Mouse (Mus musculus): ENCODE measurements at regions not wholly inside any gene's neighbourhood (a gene's known extent, or its start where the extent isn't known, plus 50 kb on each side); places are given as distances from the start of the nearest gene placed in this dataset.

DNA sequence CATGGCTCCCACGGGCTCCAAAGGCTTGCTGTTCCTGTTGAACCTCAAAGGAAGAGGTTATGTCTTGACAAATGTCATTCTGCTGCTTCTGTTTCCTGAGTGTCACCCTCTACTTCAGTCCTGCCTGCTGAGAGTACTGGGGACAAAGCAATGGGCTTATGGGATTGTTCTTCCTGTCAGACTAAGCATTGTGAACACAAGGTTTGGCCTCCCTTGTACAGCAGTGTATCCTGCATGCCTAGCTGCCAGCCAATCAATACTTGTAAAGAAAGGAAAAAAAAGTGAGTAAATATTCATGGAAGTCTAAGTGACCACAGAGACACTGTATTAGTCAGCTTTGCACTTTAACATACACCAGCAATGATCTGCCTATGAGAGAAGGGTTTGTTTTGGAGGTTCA, 128.3 kb upstream of the Kit start:
- no peak overlapping the region for H3K27ac ChIP-seq
- no peak for DNase-seq (ENCODE audit: low spot score)
- no peaks in the 10 kb centered on the region for H3K9me3 ChIP-seq (replicated peaks)
- no peak overlapping the region for H3K4me3 ChIP-seq
- no peaks in the 10 kb centered on the region for H3K36me3 ChIP-seq
- peaks cover 25% of the 10 kb centered on the region; the same call in 1 of the 2 replicates for H3K27me3 ChIP-seq (ENCODE audit: low read depth, poor library complexity, severe bottlenecking)
- 79% methylated on average over 1 of the region's 1 CpGs for WGBS
- peaks cover 5% of the 10 kb centered on the region; the same call in 1 of the 2 replicates for H3K4me1 ChIP-seq

DNA sequence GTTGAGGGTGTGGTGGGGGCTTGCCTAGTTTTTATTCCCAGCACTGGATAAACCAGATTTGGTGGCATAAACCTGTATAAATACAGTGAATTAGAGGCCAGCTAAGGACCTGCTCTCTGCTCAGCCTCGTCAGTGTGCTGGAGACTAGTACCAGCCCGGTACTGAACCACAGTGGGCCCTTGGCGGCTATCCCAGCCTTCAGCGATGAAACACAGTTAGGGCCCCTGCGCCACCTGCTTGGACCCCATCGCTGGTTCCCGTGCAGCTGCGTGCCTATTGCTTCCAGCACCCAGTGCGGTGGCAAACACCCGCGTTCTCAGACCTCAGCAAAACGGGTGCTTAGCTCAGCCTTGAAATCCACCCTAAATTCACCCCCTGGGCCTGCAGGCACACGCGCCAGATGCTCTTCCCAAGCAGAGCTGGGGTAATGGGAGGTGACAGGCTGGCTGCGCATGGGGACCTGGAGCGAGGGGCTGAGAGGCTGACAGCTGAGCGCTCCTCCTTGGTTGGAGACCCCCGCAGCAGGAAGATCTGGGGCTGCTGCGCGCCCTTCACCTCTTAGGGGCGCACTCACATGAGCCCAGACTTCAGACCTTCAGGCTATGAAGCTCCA, 124.7 kb upstream of the Kit start:
- Histone ChIP-seq H3K4me3 (no peak overlapping the region), H3K27ac (no peak overlapping the region), H3K27me3 (ENCODE audit: low read depth, poor library complexity, severe bottlenecking) (peaks cover 25% of the 10 kb centered on the region; the same call in 1 of the 2 replicates), H3K36me3 (no peaks in the 10 kb centered on the region), H3K9me3 (replicated peaks) (no peaks in the 10 kb centered on the region), H3K4me1 (peaks cover 6% of the 10 kb centered on the region)
- WGBS: 43% methylated on average over 21 of the region's 21 CpGs
- no peak for DNase-seq (ENCODE audit: low spot score)

DNA sequence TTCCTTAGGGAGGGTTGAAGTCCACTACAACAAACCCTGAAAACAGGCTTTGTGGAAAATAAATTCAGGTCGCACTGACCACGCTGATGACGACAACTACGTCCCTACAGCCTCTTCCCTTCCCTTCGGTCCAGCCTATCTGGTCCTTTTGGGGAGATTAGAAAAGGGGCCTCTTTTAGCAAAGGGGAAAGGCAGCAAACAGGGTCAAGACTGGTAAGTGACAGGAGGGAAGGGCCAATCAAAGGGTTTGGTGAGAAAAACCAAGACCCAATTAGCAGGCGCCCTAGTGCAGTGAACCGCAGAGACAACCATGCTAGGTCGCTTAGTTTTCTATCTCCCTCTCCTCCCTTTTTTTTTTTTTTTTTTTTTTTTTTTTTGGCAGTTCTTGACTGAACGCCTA, 124.2 kb upstream of the Kit start:
- no peak for DNase-seq (ENCODE audit: low spot score)
- 57% methylated on average over 9 of the region's 9 CpGs for WGBS

DNA sequence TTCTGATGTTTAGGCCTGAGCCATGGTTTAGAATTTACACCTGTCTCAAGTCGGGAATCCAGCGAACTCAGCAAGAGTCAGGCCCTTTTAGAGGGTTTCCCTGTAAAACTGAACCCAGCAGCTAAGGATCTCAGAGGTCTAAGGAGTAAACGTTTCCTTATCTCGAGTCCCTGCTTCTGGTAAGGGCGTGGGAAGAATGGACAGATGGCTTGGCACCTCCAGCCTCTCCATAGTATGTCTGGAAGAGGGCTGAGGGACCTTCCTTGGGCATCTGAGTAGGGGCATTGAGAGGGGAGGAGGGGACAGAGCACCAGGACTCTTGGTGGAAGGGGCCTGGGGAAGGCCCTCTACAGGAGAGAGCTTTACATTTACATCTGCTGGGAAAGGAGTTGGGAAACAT, 123.6 kb upstream of the Kit start:
- no peak overlapping the region for H3K27ac ChIP-seq
- DNase-seq (ENCODE audit: low spot score): no peak
- peaks cover 25% of the 10 kb centered on the region; the same call in 1 of the 2 replicates for H3K27me3 ChIP-seq (ENCODE audit: low read depth, poor library complexity, severe bottlenecking)
- no peaks in the 10 kb centered on the region for H3K9me3 ChIP-seq (replicated peaks)
- H3K4me1 ChIP-seq: peaks cover 7% of the 10 kb centered on the region
- H3K4me3 ChIP-seq: no peak overlapping the region
- no peaks in the 10 kb centered on the region for H3K36me3 ChIP-seq
- WGBS: 40% methylated on average over 5 of the region's 5 CpGs

More for the DNA sequence above, 124.2 kb upstream of the Kit start:
- H3K9me3 ChIP-seq (replicated peaks): no peaks in the 10 kb centered on the region
- peaks cover 25% of the 10 kb centered on the region; the same call in 1 of the 2 replicates for H3K27me3 ChIP-seq (ENCODE audit: low read depth, poor library complexity, severe bottlenecking)
- H3K4me1 ChIP-seq: peaks cover 7% of the 10 kb centered on the region
- H3K36me3 ChIP-seq: no peaks in the 10 kb centered on the region
- no peak overlapping the region for H3K27ac ChIP-seq
- H3K4me3 ChIP-seq: no peak overlapping the region

DNA sequence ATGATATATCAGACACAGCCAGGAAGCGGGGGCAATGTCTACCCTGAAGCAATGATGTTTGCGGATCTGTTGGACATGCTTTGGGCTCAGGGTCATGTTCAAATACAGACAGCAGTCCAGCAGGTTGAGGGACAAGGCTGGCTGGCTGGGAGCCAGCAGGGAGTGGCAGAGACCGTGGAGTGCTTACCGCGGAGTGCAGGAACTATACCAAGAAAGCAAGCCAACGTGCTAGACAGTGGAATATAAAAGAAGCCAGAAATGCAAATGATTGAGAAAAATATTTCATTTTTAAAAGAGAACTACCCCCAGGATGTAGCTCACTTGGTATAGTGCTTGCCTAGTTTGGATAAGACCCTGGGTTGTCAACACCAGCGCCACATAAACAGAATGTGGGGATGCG, 123.0 kb upstream of the Kit start:
- H3K4me3 ChIP-seq: no peak overlapping the region
- peaks cover 25% of the 10 kb centered on the region; the same call in 1 of the 2 replicates for H3K27me3 ChIP-seq (ENCODE audit: low read depth, poor library complexity, severe bottlenecking)
- peaks cover 7% of the 10 kb centered on the region for H3K4me1 ChIP-seq
- DNase-seq (ENCODE audit: low spot score): no peak
- H3K9me3 ChIP-seq (replicated peaks): no peaks in the 10 kb centered on the region
- no peak overlapping the region for H3K27ac ChIP-seq
- 92% methylated on average over 8 of the region's 8 CpGs for WGBS
- no peaks in the 10 kb centered on the region for H3K36me3 ChIP-seq

DNA sequence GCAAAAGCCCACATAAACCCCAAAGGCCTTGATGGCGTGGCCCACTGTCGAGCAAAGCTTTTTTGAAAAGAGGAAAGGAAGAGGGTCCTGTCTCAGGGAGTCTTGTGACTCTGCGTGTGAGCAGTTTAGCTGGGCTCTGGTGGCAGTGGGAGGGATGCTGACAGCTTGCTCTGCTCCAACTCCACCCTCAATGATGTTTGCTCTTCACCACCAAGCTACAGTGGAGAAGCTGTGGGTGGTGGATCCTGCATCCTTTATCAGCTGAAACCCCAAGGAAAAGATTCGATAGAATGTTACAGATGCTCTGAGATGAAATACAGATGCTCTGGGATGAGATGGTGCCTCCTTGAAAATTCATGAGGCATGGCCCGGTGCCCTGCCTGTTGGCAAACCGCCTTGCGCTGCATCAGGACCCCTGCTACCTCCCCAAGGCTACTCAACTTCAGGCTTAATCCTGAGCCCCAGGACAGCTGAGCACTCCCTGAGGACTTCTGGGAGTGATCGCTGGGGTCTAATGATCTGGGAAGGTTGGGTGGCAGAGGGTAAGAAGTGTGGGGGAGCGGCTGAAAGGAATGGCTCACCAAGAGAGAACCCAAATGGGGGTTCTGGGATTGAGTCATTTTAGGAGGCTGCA, 120.8 kb upstream of the Kit start:
- peaks cover 7% of the 10 kb centered on the region for H3K4me1 ChIP-seq
- H3K27ac ChIP-seq: no peak overlapping the region
- no peak overlapping the region for H3K4me3 ChIP-seq
- H3K9me3 ChIP-seq (replicated peaks): no peaks in the 10 kb centered on the region
- WGBS: 86% methylated on average over 9 of the region's 9 CpGs
- DNase-seq (ENCODE audit: low spot score): no peak
- H3K27me3 ChIP-seq (ENCODE audit: low read depth, poor library complexity, severe bottlenecking): peaks cover 20% of the 10 kb centered on the region; the same call in 1 of the 2 replicates
- H3K36me3 ChIP-seq: no peaks in the 10 kb centered on the region

DNA sequence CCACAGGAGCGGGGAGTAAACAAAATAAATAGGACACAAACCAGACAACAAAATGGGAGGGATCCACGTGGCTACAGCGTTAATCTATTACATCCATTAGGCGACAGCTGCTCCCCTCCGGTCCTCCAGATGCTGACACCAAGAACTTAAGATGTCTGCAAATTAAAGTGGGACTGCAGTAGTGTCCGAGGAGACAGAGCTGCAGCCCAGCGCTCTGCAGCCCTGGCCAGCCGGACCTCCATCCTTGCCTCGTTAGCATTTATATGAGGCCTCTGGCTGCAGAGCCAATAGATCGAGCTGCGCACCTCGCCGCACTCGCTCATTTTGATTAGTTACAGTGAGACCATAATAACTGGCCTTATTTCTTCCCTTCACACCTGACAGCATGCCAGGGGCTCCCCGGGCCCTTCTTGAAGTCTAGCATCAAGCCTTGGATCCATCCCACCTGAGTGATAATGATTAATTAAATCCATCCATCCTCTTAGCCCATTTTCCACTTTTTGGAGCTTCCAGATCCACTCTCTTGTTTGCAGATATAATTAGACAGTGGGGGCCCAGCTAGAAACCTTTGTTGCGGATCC, 119.7 kb upstream of the Kit start:
- H3K4me3 ChIP-seq: no peak overlapping the region
- H3K9me3 ChIP-seq (replicated peaks): no peaks in the 10 kb centered on the region
- H3K4me1 ChIP-seq: peaks cover 11% of the 10 kb centered on the region
- no peak for DNase-seq (ENCODE audit: low spot score)
- H3K36me3 ChIP-seq: no peaks in the 10 kb centered on the region
- H3K27ac ChIP-seq: no peak overlapping the region
- H3K27me3 ChIP-seq (ENCODE audit: low read depth, poor library complexity, severe bottlenecking): peaks cover 8% of the 10 kb centered on the region; the same call in 1 of the 2 replicates
- WGBS: 71% methylated on average over 16 of the region's 16 CpGs

DNA sequence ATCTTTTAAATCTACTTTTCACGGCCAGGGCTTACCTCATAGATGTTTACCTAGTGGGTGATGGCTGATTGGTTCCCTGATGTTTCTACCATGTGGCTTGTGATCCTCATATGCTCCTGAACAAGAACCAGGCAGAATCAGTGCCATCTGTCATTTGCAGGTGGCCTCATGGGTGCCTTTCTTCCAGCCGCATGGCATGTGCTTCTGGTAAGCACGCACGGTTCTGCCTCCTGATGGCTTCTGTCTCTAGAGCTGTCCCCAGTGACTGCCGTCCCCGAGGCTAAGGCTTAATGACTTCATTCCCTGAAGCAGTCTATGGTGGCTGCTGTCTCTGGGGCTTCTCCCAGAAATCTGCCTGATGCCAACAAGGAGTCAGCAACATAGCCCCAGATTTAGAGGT, 117.3 kb upstream of the Kit start:
- 88% methylated on average over 6 of the region's 6 CpGs for WGBS
- DNase-seq (ENCODE audit: low spot score): no peak
- Histone ChIP-seq H3K4me3 (no peak overlapping the region), H3K9me3 (replicated peaks) (no peaks in the 10 kb centered on the region), H3K36me3 (no peaks in the 10 kb centered on the region), H3K4me1 (peaks cover 8% of the 10 kb centered on the region; the same call in 1 of the 2 replicates), H3K27me3 (ENCODE audit: low read depth, poor library complexity, severe bottlenecking) (no peaks in the 10 kb centered on the region), H3K27ac (no peak overlapping the region)

DNA sequence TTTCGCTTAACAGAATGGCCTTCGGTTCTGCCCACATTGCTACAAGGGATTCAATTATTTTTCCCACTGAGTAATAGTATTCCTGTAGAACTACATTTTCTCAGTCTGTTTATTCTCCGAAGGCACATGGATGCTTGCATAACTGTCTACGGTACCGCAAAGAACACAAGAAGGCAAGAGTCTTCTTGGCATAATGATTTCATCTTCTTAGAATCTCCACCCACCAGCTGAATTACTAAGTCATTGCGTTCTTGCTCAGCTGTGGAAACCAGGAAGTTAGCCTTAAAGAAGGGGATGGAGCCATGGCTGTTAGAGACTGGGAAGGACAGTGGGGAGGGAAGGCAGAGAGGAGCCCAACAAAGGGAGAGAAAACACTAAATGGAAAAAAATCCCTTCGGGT, 116.4 kb upstream of the Kit start:
- DNase-seq (ENCODE audit: low spot score): no peak
- no peaks in the 10 kb centered on the region for H3K27me3 ChIP-seq (ENCODE audit: low read depth, poor library complexity, severe bottlenecking)
- no peaks in the 10 kb centered on the region for H3K9me3 ChIP-seq (replicated peaks)
- no peaks in the 10 kb centered on the region for H3K36me3 ChIP-seq
- H3K4me3 ChIP-seq: no peak overlapping the region
- WGBS: 91% methylated on average over 7 of the region's 7 CpGs
- H3K27ac ChIP-seq: no peak overlapping the region
- H3K4me1 ChIP-seq: peaks cover 8% of the 10 kb centered on the region; the same call in 1 of the 2 replicates

DNA sequence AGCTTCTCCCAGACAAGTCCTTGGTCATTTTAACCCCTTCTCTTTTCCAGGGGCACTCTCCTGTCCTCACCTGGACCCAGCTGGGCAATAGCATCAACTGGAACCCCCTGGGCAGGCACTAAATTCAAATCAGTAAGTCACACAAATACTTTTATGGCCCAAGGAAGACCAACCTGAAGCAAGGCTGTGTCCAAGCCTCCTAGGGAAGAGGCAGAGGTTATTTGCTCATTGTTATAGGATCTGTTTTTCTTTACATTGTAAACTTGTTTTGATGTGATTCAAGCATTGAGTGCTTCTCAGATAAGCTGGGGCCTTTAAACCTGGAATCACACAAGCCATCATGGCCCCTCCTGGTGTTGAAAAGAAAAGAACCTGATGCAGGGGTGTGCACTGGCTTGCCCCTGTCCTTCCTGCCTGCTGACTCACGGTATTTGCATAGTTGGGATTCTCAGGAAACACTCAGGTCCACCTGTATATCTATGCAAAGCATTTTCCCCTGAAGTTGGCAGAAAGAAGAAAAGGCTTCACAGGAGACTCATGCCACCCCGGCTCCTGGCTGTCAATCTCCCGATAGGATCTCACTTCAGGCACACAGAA, 114.9 kb upstream of the Kit start:
- Histone ChIP-seq H3K36me3 (no peaks in the 10 kb centered on the region), H3K4me1 (peaks cover 8% of the 10 kb centered on the region; the same call in 1 of the 2 replicates), H3K27ac (no peak overlapping the region), H3K27me3 (ENCODE audit: low read depth, poor library complexity, severe bottlenecking) (no peaks in the 10 kb centered on the region), H3K9me3 (replicated peaks) (no peaks in the 10 kb centered on the region), H3K4me3 (no peak overlapping the region)
- 76% methylated on average over 3 of the region's 3 CpGs for WGBS
- DNase-seq (ENCODE audit: low spot score): no peak

DNA sequence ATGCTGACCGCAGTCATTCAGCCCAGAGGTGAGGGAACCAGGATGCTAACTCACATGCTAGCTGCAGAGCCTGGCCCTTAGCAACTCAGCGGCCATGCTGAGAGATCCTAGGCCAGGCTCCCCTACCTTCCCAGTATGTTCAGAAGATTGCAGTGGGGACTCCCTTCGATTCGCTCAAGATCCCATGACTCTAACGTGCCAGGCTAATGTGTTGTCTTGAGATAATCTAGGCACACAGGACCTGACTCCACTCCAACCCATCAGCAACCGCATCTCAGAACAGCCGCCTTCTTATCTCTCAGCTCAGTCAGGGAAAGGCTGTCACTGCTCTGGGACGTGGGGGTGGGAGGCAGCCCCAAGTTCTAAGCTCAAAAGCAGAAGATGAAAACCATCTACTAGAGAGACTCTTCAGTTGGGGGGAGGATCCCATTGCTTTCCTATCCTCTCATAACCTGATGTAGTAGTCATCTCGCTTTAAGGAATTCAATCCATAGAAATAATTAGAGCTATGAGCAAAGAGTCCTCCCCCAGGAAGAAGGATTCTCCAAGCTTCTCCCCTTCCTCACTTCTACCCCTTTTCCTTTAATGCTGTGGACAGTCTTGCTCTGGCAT, 114.2 kb upstream of the Kit start:
- DNase-seq (ENCODE audit: low spot score): no peak
- no peaks in the 10 kb centered on the region for H3K36me3 ChIP-seq
- H3K4me1 ChIP-seq: peaks cover 5% of the 10 kb centered on the region; the same call in 1 of the 2 replicates
- 76% methylated on average over 9 of the region's 9 CpGs for WGBS
- H3K27ac ChIP-seq: no peak overlapping the region
- no peaks in the 10 kb centered on the region for H3K9me3 ChIP-seq (replicated peaks)
- H3K4me3 ChIP-seq: no peak overlapping the region
- no peaks in the 10 kb centered on the region for H3K27me3 ChIP-seq (ENCODE audit: low read depth, poor library complexity, severe bottlenecking)

DNA sequence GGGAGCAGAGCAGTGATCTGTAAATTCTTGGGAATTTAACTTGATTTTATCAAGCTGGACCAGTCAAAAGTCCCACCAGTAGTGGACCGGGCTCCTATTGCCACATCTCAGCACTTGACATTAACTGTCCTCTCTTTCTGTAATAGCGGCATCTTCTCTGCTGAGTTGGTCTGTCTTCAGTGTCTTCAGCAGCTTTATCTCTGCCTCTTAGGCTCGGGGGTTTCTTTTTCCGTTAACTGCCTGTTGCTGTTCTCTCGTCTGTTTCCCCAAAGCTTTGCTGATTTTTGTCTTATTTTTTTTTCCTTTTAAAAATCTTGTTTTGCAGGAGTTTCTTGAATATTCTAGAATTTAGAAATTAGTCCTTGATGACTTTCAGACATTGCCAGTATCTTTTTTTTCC, 113.3 kb upstream of the Kit start:
- Histone ChIP-seq H3K36me3 (no peaks in the 10 kb centered on the region), H3K27ac (no peak overlapping the region), H3K4me3 (no peak overlapping the region), H3K4me1 (peaks cover 5% of the 10 kb centered on the region; the same call in 1 of the 2 replicates), H3K9me3 (replicated peaks) (no peaks in the 10 kb centered on the region), H3K27me3 (ENCODE audit: low read depth, poor library complexity, severe bottlenecking) (no peaks in the 10 kb centered on the region)
- no peak for DNase-seq (ENCODE audit: low spot score)
- WGBS: 89% methylated on average over 5 of the region's 5 CpGs

DNA sequence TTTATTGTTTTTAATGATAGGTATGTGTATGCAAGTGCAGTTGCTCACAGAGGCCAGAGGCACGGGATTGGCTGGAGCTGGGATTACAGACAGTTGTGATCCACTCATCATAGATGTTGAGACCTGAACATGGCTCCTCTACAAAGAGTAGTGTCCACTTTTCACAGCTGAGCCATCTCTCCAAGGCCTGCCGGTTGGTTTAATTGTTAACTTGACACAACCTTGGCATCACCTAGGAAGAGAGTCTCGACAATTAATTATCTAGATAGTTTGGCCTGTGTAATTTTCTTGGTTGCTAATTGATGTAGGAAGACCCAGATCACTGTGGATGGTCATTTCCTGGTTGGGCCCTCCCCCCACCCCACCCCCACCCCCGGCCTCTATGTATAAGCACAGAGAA, 111.1 kb upstream of the Kit start:
- H3K27ac ChIP-seq: no peak overlapping the region
- DNase-seq (ENCODE audit: low spot score): no peak
- H3K9me3 ChIP-seq (replicated peaks): no peaks in the 10 kb centered on the region
- no peaks in the 10 kb centered on the region for H3K36me3 ChIP-seq
- 95% methylated on average over 4 of the region's 4 CpGs for WGBS
- no peak overlapping the region for H3K4me3 ChIP-seq
- peaks cover 5% of the 10 kb centered on the region; the same call in 1 of the 2 replicates for H3K4me1 ChIP-seq
- H3K27me3 ChIP-seq (ENCODE audit: low read depth, poor library complexity, severe bottlenecking): no peaks in the 10 kb centered on the region

Data from limb, embryonic 10.5 days (tissue).